Mouse (Mus musculus): ENCODE results near the gene Pdik1l. TPM values are rescaled to one million over a fixed set of nuclear protein-coding genes. Genes with fewer than 3 reads are reported as not detected.
A peak's percentile ranks its signal among the peaks of the same experiment; 100 is the strongest.
"Not testable (repeated sequence)": the region's sequence is repeated elsewhere in the genome, so short reads cannot be mapped to it uniquely, and the experiment has no call there.

Gene Pdik1l
- polyA plus RNA-seq, 1 experiment = 7.8 TPM

DNA sequence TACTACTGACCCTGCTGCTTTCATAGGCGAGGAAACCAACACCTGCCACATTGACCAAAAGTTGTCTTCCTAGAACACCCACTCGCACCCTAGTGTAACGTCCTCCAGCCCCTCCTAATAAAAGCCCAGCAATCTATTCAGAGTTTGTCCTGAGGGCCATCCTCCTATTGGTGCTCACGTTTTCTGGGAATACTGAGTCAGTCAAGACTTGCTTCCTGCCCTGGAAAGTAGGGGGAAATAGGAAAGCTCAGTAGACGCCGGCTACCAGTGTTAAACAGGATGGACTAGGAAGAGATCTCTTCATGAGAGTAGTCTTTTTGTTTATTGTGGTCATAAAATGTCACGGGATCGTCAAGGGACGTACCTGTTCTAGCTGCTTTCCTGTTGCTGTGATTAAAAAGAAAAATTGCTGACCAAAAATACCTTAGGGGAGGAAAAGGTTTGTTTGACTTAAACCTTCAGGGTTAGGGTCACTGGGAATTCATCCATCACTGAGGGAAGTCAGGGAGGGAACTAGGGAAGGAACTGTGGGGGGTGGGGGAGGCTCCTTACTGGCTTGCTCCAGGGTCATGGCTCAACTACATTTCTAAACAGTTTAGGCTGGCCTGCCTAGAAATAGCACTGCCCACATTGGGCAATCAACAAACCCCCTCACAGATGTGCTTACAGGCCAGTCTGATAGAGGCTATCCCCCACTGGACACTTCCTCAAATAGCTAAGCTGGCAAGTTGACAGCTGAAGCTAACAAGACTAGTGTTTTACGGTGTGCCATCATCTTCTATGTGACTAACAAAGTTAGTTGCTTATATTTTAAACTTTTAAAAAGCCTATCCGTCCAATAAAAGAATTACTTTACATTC, 932 bp upstream of the Pdik1l start:
- H3K4me1 ChIP-seq (ENCODE audit: control insufficient read depth, insufficient read depth, insufficient read length, low read length) = peaks cover 2% of the 10 kb centered on the region; the same call in 1 of the 2 replicates
- peak overlapping the region; percentile 86; the same call in 1 of the 2 replicates for H3K27ac ChIP-seq (replicated peaks; ENCODE audit: low read depth, low read length)
- H3K4me3 ChIP-seq (ENCODE audit: insufficient read depth, low read depth, low read length) = peak overlapping the region; percentile 91

DNA sequence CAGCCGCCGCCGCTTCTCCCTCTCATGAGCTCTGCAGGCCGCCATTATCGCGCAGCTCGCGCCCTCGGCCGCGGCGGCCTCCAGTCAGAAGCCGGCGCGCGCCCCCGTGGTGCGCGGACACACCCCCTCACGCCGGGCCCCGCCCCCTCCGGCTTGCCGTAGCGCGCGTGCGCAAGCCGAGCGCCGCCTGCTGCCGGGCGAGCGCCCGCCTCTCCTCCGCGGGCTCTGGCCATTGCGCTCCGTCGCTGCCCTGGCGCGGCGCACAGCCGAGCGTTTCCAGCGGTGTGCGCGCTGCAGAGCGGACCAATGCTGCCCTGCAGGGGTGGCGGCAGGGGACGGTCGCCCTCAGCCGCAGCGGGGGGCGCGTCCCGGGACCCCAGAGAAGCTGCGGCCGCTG, 529 bp downstream of the Pdik1l start:
- H3K27ac ChIP-seq (replicated peaks; ENCODE audit: low read depth, low read length) = peak overlapping the region; percentile 86
- peaks cover 2% of the 10 kb centered on the region; the same call in 1 of the 2 replicates for H3K4me1 ChIP-seq (ENCODE audit: control insufficient read depth, insufficient read depth, insufficient read length, low read length)
- peak overlapping the region; percentile 94 for H3K4me3 ChIP-seq (ENCODE audit: insufficient read depth, low read depth, low read length)

DNA sequence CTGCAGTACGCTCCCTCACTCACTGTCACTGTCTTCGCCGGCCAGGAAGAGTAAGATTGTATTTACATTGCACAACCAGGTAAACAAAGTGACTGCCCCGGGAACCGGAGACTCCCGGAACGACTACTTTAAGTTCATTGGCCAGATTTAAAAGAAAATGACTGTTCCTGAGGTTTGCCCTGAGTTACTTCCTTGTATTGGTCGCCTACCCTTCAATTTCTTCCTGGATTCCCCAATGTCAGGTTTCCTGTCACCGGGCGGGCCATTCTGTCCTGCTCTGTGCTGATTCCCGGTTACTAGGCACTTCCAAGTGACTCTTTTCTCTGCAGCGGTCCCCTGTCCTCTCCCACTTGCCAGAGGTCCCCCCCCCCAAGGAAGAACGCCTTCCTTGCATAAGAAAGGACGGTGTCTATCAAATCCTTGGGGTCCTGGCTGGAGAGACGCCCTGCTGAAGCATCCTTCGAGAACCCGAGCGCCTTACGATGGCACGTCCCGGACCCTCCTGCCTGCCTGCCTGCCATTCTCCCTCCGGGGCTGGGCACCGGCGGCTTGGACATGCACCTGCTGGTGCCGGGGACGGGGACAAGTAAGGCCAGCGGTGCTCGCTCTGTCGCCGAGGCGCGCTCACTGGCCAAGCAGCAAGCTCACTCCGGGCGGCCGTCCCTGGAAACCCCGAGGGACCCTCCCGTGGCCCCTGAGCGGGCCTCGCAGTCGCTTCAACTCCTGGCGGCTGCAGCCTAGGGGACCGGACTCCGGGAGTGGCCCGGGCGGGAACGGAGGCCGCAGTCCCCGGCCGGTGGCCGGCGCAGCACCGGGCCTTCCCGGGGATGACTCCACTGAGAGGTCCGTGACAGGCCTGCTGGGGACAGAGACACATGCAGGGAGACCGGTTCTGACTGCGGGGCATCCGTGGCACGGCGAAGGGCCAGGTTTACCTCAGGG, 1.2 kb downstream of the Pdik1l start:
- H3K27ac ChIP-seq (replicated peaks; ENCODE audit: low read depth, low read length) = 0 out of 2 replicates have a peak overlapping the region, but pooled peaks have one; percentile 8
- peaks cover 2% of the 10 kb centered on the region; the same call in 1 of the 2 replicates for H3K4me1 ChIP-seq (ENCODE audit: control insufficient read depth, insufficient read depth, insufficient read length, low read length)
- peak overlapping the region; percentile 94 for H3K4me3 ChIP-seq (ENCODE audit: insufficient read depth, low read depth, low read length)

DNA sequence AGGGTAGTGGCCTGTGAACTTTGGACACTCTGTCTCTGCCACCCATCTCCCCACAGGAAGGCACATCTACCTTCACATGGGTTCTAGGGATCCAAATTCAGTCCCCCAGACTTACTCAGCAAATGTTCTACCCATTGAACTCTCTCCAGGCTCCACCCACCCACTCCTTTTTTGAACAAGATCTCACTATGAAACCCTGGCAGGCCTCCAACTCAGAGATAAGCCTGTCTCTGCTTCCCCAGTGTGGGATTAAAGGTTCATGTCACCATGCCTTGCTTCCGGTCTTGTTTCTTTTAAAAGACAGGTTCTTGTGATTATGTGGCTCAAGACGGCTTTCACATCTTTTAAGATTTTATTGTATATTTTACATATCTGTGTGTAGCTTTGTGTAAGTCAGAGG, 2.8 kb downstream of the Pdik1l start:
- peaks cover 2% of the 10 kb centered on the region; the same call in 1 of the 2 replicates for H3K4me1 ChIP-seq (ENCODE audit: control insufficient read depth, insufficient read depth, insufficient read length, low read length)
- no peak overlapping the region for H3K27ac ChIP-seq (replicated peaks; ENCODE audit: low read depth, low read length)
- H3K4me3 ChIP-seq (ENCODE audit: insufficient read depth, low read depth, low read length) = no peak overlapping the region

DNA sequence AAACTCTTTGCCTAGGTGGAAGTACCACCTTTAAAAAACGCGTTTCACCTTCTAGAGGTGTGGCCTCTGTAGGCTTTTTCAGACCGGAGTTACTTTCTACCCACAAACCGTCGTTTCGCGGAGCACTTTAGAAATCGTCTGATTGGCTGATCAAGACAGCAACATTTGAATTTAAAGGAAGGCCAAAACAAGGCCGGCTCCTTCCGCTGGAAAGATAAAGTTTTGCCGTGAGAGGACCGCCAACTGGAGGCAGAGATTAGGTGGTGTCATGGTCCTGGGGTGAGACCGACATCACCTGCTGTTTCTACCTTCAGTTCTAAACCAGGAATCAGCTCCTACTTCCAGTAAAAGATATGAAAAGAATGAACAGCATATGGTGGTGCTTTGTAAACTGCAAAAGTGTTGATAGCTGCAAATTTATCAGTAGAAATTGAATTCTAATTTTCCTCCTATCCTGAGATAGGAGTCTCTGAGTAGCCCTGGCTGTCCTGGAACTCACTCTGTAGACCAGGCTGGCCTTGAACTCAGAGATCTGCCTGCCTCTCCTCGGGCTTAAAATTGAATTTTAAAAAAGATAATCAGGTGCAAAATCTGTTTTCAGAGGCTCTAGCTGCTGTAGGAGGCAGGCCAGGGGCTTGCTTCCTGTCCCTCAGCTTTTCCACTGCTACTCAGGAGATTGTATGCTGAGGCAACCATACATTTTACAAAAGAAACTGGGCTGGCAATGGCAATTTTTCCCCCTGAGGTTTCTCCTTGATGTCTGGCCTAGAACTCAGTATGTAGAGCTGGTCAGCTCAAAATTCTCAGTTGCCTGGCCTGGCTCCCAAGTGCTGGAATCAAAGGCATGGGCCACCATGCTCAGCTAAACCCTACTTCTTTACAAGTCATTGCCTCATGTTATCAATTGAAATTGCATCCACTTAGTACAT, 14.0 kb downstream of the Pdik1l start:
- Histone ChIP-seq H3K27ac (replicated peaks; ENCODE audit: low read depth, low read length) (no peak overlapping the region), H3K4me1 (ENCODE audit: control insufficient read depth, insufficient read depth, insufficient read length, low read length) (no peaks in the 10 kb centered on the region), H3K4me3 (ENCODE audit: insufficient read depth, low read depth, low read length) (no peak overlapping the region)

GRCm38 (mm10) chr4:134272731-134273416, 14.8 kb downstream of the Pdik1l start:
- H3K27ac ChIP-seq (replicated peaks; ENCODE audit: low read depth, low read length) = no peak overlapping the region

GRCm38 (mm10) chr4:134271979-134272378, 15.7 kb downstream of the Pdik1l start:
- Histone ChIP-seq H3K27ac (replicated peaks; ENCODE audit: low read depth, low read length) (no peak overlapping the region), H3K4me1 (ENCODE audit: control insufficient read depth, insufficient read depth, insufficient read length, low read length) (no peaks in the 10 kb centered on the region)

More at GRCm38 (mm10) chr4:134272731-134273416, 14.8 kb downstream of the Pdik1l start:
- H3K4me1 ChIP-seq (ENCODE audit: control insufficient read depth, insufficient read depth, insufficient read length, low read length) = no peaks in the 10 kb centered on the region
- H3K4me3 ChIP-seq (ENCODE audit: insufficient read depth, low read depth, low read length) = no peak overlapping the region

GRCm38 (mm10) chr4:134269622-134270021, 18.1 kb downstream of the Pdik1l start:
- not testable (repeated sequence) for H3K27ac ChIP-seq (replicated peaks; ENCODE audit: low read depth, low read length); H3K4me3 ChIP-seq (ENCODE audit: insufficient read depth, low read depth, low read length); H3K4me1 ChIP-seq (ENCODE audit: control insufficient read depth, insufficient read depth, insufficient read length, low read length)

More at GRCm38 (mm10) chr4:134271979-134272378, 15.7 kb downstream of the Pdik1l start:
- H3K4me3 ChIP-seq (ENCODE audit: insufficient read depth, low read depth, low read length) = no peak overlapping the region

- Histone ChIP-seq H3K4me3 (ENCODE audit: insufficient read depth, low read depth, low read length) (no peak overlapping the region), H3K27ac (replicated peaks; ENCODE audit: low read depth, low read length) (no peak overlapping the region), H3K4me1 (ENCODE audit: control insufficient read depth, insufficient read depth, insufficient read length, low read length) (no peaks in the 10 kb centered on the region)
Observed at GRCm38 (mm10) chr4:134268102-134268655, 19.5 kb downstream of the Pdik1l start.

- Histone ChIP-seq H3K27ac (replicated peaks; ENCODE audit: low read depth, low read length) (peak overlapping the region; percentile 28; the same call in 1 of the 2 replicates), H3K4me1 (ENCODE audit: control insufficient read depth, insufficient read depth, insufficient read length, low read length) (no peaks in the 10 kb centered on the region), H3K4me3 (ENCODE audit: insufficient read depth, low read depth, low read length) (no peak overlapping the region)
Observed at GRCm38 (mm10) chr4:134265860-134266585, 21.7 kb downstream of the Pdik1l start.

GRCm38 (mm10) chr4:134263191-134263590, 24.5 kb downstream of the Pdik1l start:
- H3K4me3 ChIP-seq (ENCODE audit: insufficient read depth, low read depth, low read length) = no peak overlapping the region

DNA sequence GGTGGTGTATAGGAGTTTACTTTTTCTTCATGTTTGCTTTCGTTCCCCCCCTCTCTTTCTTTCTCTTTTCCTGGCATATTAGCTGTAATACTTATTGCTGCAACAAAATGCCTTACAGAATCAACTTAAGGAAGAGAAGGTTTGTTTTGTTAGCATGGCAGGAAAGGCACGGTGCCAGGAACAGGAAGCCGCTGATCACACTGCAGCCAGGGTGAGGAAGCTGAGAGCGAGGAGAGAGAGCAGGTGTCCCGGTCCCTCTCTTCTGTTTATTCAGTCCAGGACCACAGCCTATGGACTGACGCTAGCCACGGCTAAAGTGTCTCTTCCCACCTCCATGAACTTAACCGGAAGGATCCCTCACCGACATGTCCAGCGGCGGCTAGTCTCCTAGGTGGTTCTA, 29.3 kb downstream of the Pdik1l start:
- peaks cover 5% of the 10 kb centered on the region for H3K4me1 ChIP-seq (ENCODE audit: control insufficient read depth, insufficient read depth, insufficient read length, low read length)
- H3K27ac ChIP-seq (replicated peaks; ENCODE audit: low read depth, low read length) = no peak overlapping the region

More at GRCm38 (mm10) chr4:134263191-134263590, 24.5 kb downstream of the Pdik1l start:
- Histone ChIP-seq H3K27ac (replicated peaks; ENCODE audit: low read depth, low read length) (no peak overlapping the region), H3K4me1 (ENCODE audit: control insufficient read depth, insufficient read depth, insufficient read length, low read length) (no peaks in the 10 kb centered on the region)

More for the DNA sequence above, 29.3 kb downstream of the Pdik1l start:
- no peak overlapping the region for H3K4me3 ChIP-seq (ENCODE audit: insufficient read depth, low read depth, low read length)

All from brown adipose tissue, adult 24 weeks (tissue).